Mouse (Mus musculus): ENCODE data around the gene Ywhah. TPM values are rescaled to one million over a fixed set of nuclear protein-coding genes. Genes with fewer than 3 reads are reported as not detected.

The Ywhah gene
- polyA plus RNA-seq, 1 experiment from 2014 or later, result 440 TPM

Other genes with a start within 250 kb of the Ywhah start
- 76.8 and 78.3 TPM in 2 replicates for gene Pisd, start 233.2 kb upstream of the Ywhah start, polyA plus RNA-seq (2016; fragmentation: Nextera tagmentation; extraction: Ambion mirVana)
- gene Gm20671, start 191.7 kb upstream of the Ywhah start, polyA plus RNA-seq (2016; fragmentation: Nextera tagmentation; extraction: Ambion mirVana), result not detected in 2 replicates
- 17.2 and 20.3 TPM in 2 replicates for gene Prr14l, start 164.6 kb upstream of the Ywhah start, polyA plus RNA-seq (2016; fragmentation: Nextera tagmentation; extraction: Ambion mirVana)
- 37.2 and 39.9 TPM in 2 replicates for gene Depdc5, start 155.1 kb upstream of the Ywhah start, polyA plus RNA-seq (2016; fragmentation: Nextera tagmentation; extraction: Ambion mirVana)
- gene Slc5a1, start 85.4 kb downstream of the Ywhah start, polyA plus RNA-seq (2016; fragmentation: Nextera tagmentation; extraction: Ambion mirVana), result 0.04 TPM in 1 of 2 replicates, not detected in the other
- gene Spon2, start 199.6 kb downstream of the Ywhah start, polyA plus RNA-seq (2016; fragmentation: Nextera tagmentation; extraction: Ambion mirVana), result 2.6 and 3.6 TPM in 2 replicates